Mouse (Mus musculus) skeletal muscle tissue, postnatal 0 days (tissue): ENCODE data around the gene Olfr25. TPM values are rescaled to one million over a fixed set of nuclear protein-coding genes. Genes with fewer than 3 reads are reported as not detected.

Experiments used
- polyA plus RNA-seq: library from polyadenylated mRNA; unstranded; fragments of >200 nt; fragmentation: Nextera tagmentation; extraction: Ambion mirVana; gene quantifications from 2 replicates; pipeline ENCODE4 v1.2.1, GENCODE M21; 2015

The Olfr25 gene
- not detected in 2 replicates for polyA plus RNA-seq

GRCm38 (mm10) chr9:38328760-38329159, at the start of gene Olfr25:
TSS of gene Olfr25 (plus strand) at chr9:38329060.

GRCm38 (mm10) chr9:38290807-38291206, 38.1 kb upstream of the Olfr25 start, which contains the start of gene Olfr896-ps1:
TSS of gene Olfr896-ps1 (plus strand) at chr9:38291107.

GRCm38 (mm10) chr9:38348111-38348510, 19.3 kb downstream of the Olfr25 start, which contains the start of gene Olfr898:
TSS of gene Olfr898 (plus strand) at chr9:38348411.

GRCm38 (mm10) chr9:38366596-38366995, 37.7 kb downstream of the Olfr25 start, which contains the start of gene Olfr250:
TSS of gene Olfr250 (plus strand) at chr9:38366896.

GRCm38 (mm10) chr9:38376786-38377185, 47.9 kb downstream of the Olfr25 start, which contains the start of gene Olfr251:
TSS of gene Olfr251 (plus strand) at chr9:38377086.

Other genes with a start within 250 kb of the Olfr25 start
- gene Olfr887, start 245.0 kb upstream of the Olfr25 start, polyA plus RNA-seq = not detected in 2 replicates
- gene Olfr888, start 220.9 kb upstream of the Olfr25 start, polyA plus RNA-seq = not detected in 2 replicates
- 0.02 and 0.03 TPM in 2 replicates for gene Olfr889, start 213.9 kb upstream of the Olfr25 start, polyA plus RNA-seq
- not detected in 2 replicates for gene Olfr890, start 186.5 kb upstream of the Olfr25 start, polyA plus RNA-seq
- gene Olfr891, start 148.2 kb upstream of the Olfr25 start, polyA plus RNA-seq = not detected in 2 replicates
- not detected in 2 replicates for gene Olfr893, start 120.7 kb upstream of the Olfr25 start, polyA plus RNA-seq
- not detected in 2 replicates for gene Olfr894, start 111.0 kb upstream of the Olfr25 start, polyA plus RNA-seq
- not detected in 2 replicates for gene Olfr143, start 76.3 kb upstream of the Olfr25 start, polyA plus RNA-seq
- not detected in 2 replicates for gene Olfr895, start 61.2 kb upstream of the Olfr25 start, polyA plus RNA-seq
- not detected in 2 replicates for gene Olfr896-ps1, start 38.0 kb upstream of the Olfr25 start, polyA plus RNA-seq
- not detected in 2 replicates for gene Olfr898, start 19.4 kb downstream of the Olfr25 start, polyA plus RNA-seq
- not detected in 2 replicates for gene Olfr250, start 37.8 kb downstream of the Olfr25 start, polyA plus RNA-seq
- gene Olfr251, start 48.0 kb downstream of the Olfr25 start, polyA plus RNA-seq = not detected in 2 replicates
- not detected in 2 replicates for gene Olfr147, start 72.6 kb downstream of the Olfr25 start, polyA plus RNA-seq
- not detected in 2 replicates for gene Olfr901, start 100.4 kb downstream of the Olfr25 start, polyA plus RNA-seq
- gene Olfr902, start 118.6 kb downstream of the Olfr25 start, polyA plus RNA-seq = not detected in 2 replicates
- not detected in 2 replicates for gene Olfr904, start 134.1 kb downstream of the Olfr25 start, polyA plus RNA-seq
- gene Olfr905, start 142.0 kb downstream of the Olfr25 start, polyA plus RNA-seq = not detected in 2 replicates
- gene Olfr906, start 158.0 kb downstream of the Olfr25 start, polyA plus RNA-seq = not detected in 2 replicates
- gene Olfr907, start 166.7 kb downstream of the Olfr25 start, polyA plus RNA-seq = not detected in 2 replicates
- gene Olfr911-ps1, start 192.5 kb downstream of the Olfr25 start, polyA plus RNA-seq = not detected in 2 replicates
- not detected in 2 replicates for gene Olfr910, start 208.8 kb downstream of the Olfr25 start, polyA plus RNA-seq